In genomic region chr11:111256596-111256995, GRCm38 (mm10) we compare ENCODE assay signal across 13 mouse cellular contexts.
"Had no signal": no experiment of that assay in that cellular context is flagged by ENCODE, and none has a peak within 500 bp of the region (broad histone marks: within the 10 kb centered on the region; RNA-seq: fewer than 3 reads in every experiment).

No protein-coding gene starts in this region.

- H3K9me3 ChIP-seq: embryonic facial prominence, embryonic 10.5 days; embryonic facial prominence, embryonic 12.5 days; embryonic facial prominence, embryonic 13.5 days; embryonic facial prominence, embryonic 15.5 days; forebrain, embryonic 10.5 days; forebrain, embryonic 12.5 days; forebrain, embryonic 13.5 days; forebrain, embryonic 15.5 days had no signal

- H3K27me3 ChIP-seq: embryonic facial prominence, embryonic 12.5 days; embryonic facial prominence, embryonic 13.5 days; embryonic facial prominence, embryonic 15.5 days; forebrain, embryonic 12.5 days; forebrain, embryonic 15.5 days had no signal

- H3K4me2 ChIP-seq: embryonic facial prominence, embryonic 12.5 days; embryonic facial prominence, embryonic 13.5 days; embryonic facial prominence, embryonic 15.5 days; forebrain, embryonic 12.5 days; forebrain, embryonic 13.5 days; forebrain, embryonic 15.5 days had no signal

- H3K4me1 ChIP-seq: embryonic facial prominence, embryonic 10.5 days; embryonic facial prominence, embryonic 12.5 days; embryonic facial prominence, embryonic 13.5 days; embryonic facial prominence, embryonic 15.5 days had no signal

- H3K4me3 ChIP-seq: embryonic facial prominence, embryonic 10.5 days; embryonic facial prominence, embryonic 12.5 days; embryonic facial prominence, embryonic 13.5 days; embryonic facial prominence, embryonic 15.5 days; erythroblast, embryonic 14.5 days; forebrain, embryonic 10.5 days; forebrain, embryonic 12.5 days; forebrain, embryonic 13.5 days; forebrain, embryonic 15.5 days; gastrocnemius, adult 2 months; heart, adult 2 months had no signal

- ATAC-seq: forebrain, embryonic 13.5 days; forebrain, embryonic 14.5 days; forebrain, embryonic 15.5 days; forebrain, postnatal 0 days had no signal

- H3K36me3 ChIP-seq: embryonic facial prominence, embryonic 10.5 days; embryonic facial prominence, embryonic 12.5 days; embryonic facial prominence, embryonic 13.5 days; embryonic facial prominence, embryonic 15.5 days; forebrain, embryonic 10.5 days; forebrain, embryonic 12.5 days; forebrain, embryonic 15.5 days had no signal

- H3K9ac ChIP-seq: embryonic facial prominence, embryonic 12.5 days; embryonic facial prominence, embryonic 13.5 days; embryonic facial prominence, embryonic 15.5 days; forebrain, embryonic 12.5 days; forebrain, embryonic 13.5 days; forebrain, embryonic 15.5 days; forebrain, postnatal 0 days had no signal

- H3K27ac ChIP-seq: embryonic facial prominence, embryonic 10.5 days; embryonic facial prominence, embryonic 12.5 days; embryonic facial prominence, embryonic 13.5 days; embryonic facial prominence, embryonic 15.5 days; forebrain, embryonic 10.5 days; forebrain, embryonic 12.5 days; forebrain, embryonic 13.5 days; forebrain, embryonic 15.5 days; gastrocnemius, adult 2 months; heart, adult 2 months had no signal
